Mouse (Mus musculus) embryo, embryonic 10.5 days (tissue): ENCODE results near the gene Pccb.

Source experiments
- DNase-seq: peaks from one replicate; pipeline ENCODE4 v3.0.0-alpha.2; 2015; ENCODE audit warnings: low spot score

The Pccb gene

GRCm38 (mm10) chr9:100987006-100987405, 47.7 kb downstream of the Pccb start:
- no peak for DNase-seq

DNA sequence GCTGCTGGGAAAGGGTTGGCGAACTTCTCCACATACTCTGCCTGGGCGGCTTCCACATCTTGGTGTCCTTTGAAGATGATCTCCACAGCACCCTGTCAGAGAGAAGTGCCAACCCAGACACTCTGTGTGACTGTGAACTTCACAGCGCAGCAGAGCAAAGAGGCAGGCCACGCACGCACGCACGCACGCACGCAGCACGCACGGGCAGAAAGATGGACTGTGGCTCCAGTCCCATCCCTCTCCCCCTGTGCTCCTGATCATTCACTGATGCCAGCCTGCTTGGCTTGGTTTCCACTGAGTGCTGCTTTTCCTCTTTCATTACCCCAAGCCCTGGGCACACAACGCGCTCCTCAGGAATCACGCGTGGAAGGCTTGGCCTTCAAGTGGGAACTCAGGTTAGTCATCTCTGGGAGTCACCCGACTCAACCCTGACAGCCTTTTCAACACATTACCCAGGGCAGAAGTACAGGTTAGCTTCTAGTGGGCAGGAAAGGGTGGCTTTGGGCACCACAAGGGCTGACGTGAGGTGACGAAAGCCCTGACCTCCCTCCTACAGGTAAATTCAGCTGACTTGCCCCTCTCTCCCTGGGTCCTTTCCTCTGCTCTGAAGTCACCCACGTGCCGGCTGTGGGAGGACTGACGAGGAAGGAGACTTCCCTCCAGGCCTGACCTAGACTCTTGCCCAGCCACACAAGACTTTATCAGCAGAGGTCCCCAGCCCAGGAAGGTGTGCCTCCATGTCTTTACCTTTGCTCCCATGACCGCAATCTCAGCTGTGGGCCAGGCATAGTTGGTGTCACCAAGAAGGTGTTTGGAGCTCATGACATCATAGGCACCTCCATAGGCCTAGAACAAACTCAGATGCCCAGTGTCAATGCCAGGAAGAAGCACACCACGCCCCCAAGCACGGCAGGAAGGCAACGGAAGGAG, 50.1 kb downstream of the Pccb start:
- DNase-seq: no peak

DNA sequence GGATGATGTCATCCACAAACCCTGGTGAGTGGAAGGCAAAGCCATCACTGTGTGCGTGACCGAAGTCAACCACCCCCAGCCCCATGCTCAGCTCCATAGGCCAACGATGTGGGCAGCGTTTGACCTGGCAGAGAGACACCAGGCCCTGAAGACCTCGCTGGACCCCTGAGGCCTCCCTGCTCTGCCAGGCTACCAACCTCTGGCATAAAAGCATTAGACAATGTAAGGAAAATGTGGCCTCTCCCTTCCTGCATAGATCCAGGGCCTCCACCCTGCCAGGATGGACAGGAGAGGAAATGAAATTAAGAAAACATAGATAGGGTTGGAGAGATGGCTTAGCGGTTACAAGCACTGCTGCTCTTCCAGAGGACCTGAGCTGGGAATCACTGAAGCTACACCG, 51.9 kb downstream of the Pccb start:
- no peak for DNase-seq

DNA sequence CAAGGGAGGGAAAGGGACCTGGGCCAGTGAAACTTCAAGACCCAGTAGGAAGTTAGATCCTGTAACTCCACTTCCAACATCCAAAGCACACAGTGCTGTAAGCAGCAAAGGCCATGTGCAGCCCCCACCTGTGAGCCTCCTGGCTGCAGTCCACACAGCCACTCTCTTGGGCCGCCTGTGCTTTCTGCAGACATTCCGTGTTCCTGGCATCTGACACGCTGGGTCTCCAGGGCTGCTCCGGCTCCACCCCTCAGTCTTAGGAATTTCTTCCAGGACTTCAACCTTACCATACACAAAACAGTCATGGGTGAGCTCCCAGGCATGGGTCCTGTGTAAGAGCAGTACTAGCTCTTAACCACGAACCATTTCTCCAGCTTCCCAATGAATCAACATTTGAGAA, 55.4 kb downstream of the Pccb start:
- DNase-seq: no peak

DNA sequence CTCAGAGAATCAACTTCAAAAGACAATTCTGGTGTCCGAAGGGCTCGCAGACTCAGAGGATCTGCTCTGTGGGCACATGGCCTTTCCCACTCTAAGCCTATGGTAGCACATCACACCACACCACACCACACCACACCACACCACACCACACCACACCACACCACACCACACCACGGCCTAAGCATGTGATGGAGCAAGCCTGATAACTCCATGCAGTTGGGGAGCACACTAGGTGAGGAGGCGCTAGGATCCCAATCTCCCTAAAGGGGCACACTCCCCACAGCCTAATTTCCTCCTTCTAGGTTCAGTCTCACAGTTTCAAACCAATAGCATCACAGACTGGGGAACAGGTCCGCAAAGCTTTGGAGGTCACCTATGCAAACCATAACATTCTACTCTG, 56.0 kb downstream of the Pccb start:
- no peak for DNase-seq

DNA sequence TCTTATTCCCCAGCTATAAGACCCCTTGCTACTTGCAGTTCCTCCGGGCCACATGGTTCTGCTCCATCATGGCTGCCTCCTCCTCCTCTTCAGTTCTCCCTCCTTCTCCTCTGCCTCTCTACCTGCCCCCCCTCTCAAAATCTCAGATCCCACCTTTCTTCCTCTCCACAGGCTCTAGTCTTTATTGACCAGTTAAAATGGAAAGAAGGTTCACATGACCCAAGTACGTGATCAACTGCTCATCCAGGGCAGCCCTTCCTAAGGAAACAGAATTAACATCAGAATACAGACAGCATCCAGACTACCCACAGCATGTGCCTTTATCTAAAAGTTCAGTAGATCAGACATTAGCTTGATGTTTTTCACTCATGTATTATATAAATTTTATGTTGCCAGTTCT, 65.2 kb downstream of the Pccb start:
- DNase-seq: no peak

DNA sequence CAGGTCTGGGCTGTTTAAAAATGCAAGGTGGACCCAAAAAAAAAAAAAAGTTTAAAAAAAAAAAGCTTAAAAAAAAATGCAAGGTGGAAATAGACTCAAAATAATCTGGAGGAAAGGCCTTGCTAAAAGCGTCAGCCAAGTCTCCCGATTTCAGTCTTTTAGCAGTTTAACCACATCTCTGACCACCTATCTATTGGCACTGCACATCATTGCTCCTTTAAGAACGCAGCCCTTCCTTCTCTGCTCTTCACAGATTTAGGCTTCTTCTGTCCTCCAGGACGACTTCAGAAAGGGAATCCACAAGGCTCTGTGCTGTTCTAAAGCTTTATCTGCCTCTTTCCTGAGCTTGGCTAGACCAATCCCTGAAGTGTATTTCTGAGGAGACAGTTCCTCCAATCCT, 70.6 kb downstream of the Pccb start:
- DNase-seq: no peak

DNA sequence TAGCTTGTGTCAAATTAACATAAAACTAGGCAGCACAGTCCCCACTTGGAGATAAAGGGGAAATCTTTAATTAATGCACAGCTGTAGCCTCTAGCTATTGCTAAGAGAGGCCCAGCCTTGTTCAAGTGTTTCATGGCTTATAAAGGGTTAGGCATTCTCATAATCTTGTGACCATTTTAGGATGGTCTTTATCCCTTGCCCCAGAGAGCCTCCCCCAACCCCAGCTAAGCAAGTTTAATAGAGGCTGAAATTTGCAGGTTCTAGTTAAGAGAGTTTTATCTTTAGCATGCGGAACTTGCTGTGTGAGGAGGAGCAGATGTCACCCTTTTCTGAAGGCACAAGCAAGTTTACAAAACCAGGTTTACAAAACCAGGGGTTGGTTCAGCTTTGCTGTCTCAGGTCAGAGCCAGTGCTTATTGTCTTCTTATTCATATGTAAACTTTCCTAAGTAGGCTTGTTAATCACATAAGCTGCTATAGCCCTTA, 71.2 kb downstream of the Pccb start:
- DNase-seq: no peak

DNA sequence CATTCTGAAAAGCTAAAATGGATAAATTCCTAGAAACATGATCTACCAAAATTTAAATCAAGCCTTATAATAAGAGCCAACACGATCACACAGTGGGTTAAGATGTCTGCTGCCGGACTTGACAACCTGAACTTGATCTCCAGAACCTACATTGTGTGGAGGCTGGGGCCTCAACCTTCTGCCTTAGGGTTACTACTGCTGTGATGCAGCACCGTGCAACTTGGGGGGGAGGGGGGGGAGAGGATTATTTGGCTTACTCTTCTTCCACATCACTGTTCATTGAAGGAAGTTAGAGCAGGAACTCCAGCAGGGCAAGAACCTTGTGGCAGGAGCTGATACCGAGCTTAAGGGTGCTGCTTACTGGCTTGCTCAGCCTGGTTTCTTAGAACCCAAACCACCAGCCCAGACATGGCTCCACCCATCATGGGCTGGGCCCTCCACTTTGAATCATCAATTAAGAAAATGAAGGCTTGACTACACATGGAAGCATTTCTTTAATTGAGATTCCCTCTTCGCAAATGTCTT, 71.7 kb downstream of the Pccb start:
- no peak for DNase-seq

- DNase-seq: no peak
These were observed 83.2 kb downstream of the Pccb start for GRCm38 (mm10) chr9:100951481-100951880.

- no peak for DNase-seq
These were observed 89.9 kb downstream of the Pccb start for GRCm38 (mm10) chr9:100944677-100945365.

GRCm38 (mm10) chr9:100942042-100942441, 92.7 kb downstream of the Pccb start:
- DNase-seq: no peak
